Mouse (Mus musculus) liver, postnatal 0 days (tissue): Measurements from ENCODE around the gene Celsr1.

Source experiments
- CTCF ChIP-seq: sonication (generic); IDR thresholded peaks from 2 replicates; pipeline ENCODE4 v1.5.1; 2016; ENCODE audit warnings: antibody characterized with exemption, low read depth
- EP300 ChIP-seq: IDR thresholded peaks from 2 replicates; pipeline ENCODE4 v1.6.1; 2016; ENCODE audit warnings: antibody characterized with exemption, low read depth, mild to moderate bottlenecking

DNA sequence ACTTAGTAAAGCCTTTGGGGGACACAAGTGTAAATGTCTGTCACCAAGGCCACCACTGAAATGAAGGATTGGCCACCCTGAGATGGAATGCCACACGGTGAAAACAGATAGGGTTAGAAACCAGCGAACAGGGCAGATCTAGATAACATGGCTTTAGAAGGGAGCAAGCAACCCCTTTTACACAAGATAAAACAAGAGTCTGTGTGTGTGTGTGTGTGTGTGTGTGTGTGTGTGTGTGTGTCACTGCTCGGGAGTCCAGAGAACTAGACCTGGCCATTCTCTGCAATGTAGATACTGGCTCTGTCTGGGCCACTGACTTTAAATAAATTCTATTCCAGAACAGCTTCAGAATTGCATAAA is 51.2 kb downstream of the Celsr1 start:
- TF ChIP-seq EP300 (no peak), CTCF (no peak)
